Mouse (Mus musculus): ENCODE data around the gene Tldc2.

DNA sequence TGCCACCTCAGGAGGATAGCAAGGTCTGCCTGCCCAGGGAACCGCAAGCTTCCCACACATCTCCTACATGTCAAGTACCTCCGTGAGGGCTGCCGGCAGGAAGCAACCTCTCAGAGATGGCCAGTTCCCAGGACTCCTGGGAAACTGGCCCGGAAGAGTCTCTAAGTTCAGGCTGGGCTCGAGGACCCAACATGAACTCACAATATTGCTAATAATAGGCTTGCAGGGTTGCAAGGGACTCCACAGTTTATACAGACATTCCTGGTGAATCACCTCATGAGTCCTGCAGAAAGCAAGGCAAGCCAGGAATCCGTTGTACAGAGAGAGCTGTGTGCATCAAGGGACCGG, 21.0 kb upstream of the Tldc2 start:
- no peak for TF ChIP-seq MAX (IDR thresholded peaks at IDR 0.05; ENCODE audit: low read length)
- no peak for TF ChIP-seq E2F4 (IDR thresholded peaks at IDR 0.05; ENCODE audit: insufficient replicate concordance, low read depth, low read length)
- TF ChIP-seq CTCF (conservative IDR thresholded peaks at IDR 0.05 in 1 of 2, IDR thresholded peaks at IDR 0.05 in 1 of 2; ENCODE audit: low read depth in 2 of 2, low read length in 2 of 2) = no peak
- TF ChIP-seq USF1 (IDR thresholded peaks at IDR 0.05; ENCODE audit: low read depth, low read length) = no peak
- no peak for TF ChIP-seq MAFK (IDR thresholded peaks at IDR 0.05; ENCODE audit: insufficient replicate concordance, low read length)
- TF ChIP-seq POLR2A (IDR thresholded peaks at IDR 0.05; ENCODE audit: low read depth, low read length) = no peak
- TF ChIP-seq ELF1 (IDR thresholded peaks at IDR 0.05; ENCODE audit: low read depth, low read length) = no peak

All from CH12.LX (cell line).